29 mouse cellular contexts compared by ENCODE assay signal in genomic region chr14:31843571-31843970, GRCm38 (mm10). TPM values are rescaled to one million over a fixed set of nuclear protein-coding genes. Genes with fewer than 3 reads are reported as not detected.
DNase-seq lines count a peak whose midpoint lies in the region; ATAC-seq and TF ChIP-seq lines count a peak whose summit lies in the region.
"Had no signal": no experiment of that assay in that cellular context is flagged by ENCODE, and none has a peak within 500 bp of the region (broad histone marks: within the 10 kb centered on the region; RNA-seq: fewer than 3 reads in every experiment).

No protein-coding gene starts in this region.

- H3K27ac ChIP-seq in lung, embryonic 14.5 days (ENCODE audit: low read depth), result no peak overlapping the region
- no peak overlapping the region for H3K27ac ChIP-seq in kidney, embryonic 16.5 days (ENCODE audit: low read length)
- H3K27ac ChIP-seq: embryonic facial prominence, embryonic 10.5 days; embryonic facial prominence, embryonic 13.5 days; forebrain, embryonic 12.5 days; forebrain, embryonic 15.5 days; heart, embryonic 10.5 days; heart, embryonic 13.5 days; hindbrain, embryonic 12.5 days; hindbrain, embryonic 15.5 days had no signal

- H3K9ac ChIP-seq in lung, embryonic 14.5 days, result no peak overlapping the region
- H3K9ac ChIP-seq in kidney, embryonic 16.5 days (replicated peaks; ENCODE audit: low read length), result no peak overlapping the region
- H3K9ac ChIP-seq: embryonic facial prominence, embryonic 13.5 days; forebrain, embryonic 12.5 days; forebrain, embryonic 15.5 days; heart, embryonic 13.5 days; hindbrain, embryonic 12.5 days; hindbrain, embryonic 15.5 days had no signal

- DNase-seq in heart, adult 11 months, result peak; percentile 41
- no peak for DNase-seq in heart, adult 8-10 months (ENCODE audit: low spot score)
- DNase-seq in lung, embryonic 14.5 days, result peak; percentile 30
- DNase-seq in lung, adult 2 months, result no peak
- peak; percentile 13 for DNase-seq in lung, postnatal 36 days
- DNase-seq in lung, postnatal 4 days, result no peak
- DNase-seq: adrenal gland, adult 8-10 months; adrenal gland, postnatal 25 days; B cell, adult 2 months; cerebellum, adult 11-12 months; cerebellum, adult 8-10 months; cerebellum, postnatal 36 days; embryo, embryonic 11 days; gastrocnemius, postnatal 10 days; gastrocnemius, postnatal 36 days; heart, postnatal 14 days had no signal

- H3K4me1 ChIP-seq in lung, embryonic 14.5 days (ENCODE audit: insufficient read depth), result no peaks in the 10 kb centered on the region
- H3K4me1 ChIP-seq in lung, adult 2 months (ENCODE audit: control insufficient read depth, insufficient read depth, low read length), result no peaks in the 10 kb centered on the region
- no peaks in the 10 kb centered on the region for H3K4me1 ChIP-seq in kidney, embryonic 16.5 days (ENCODE audit: insufficient read depth, low read length)
- H3K4me1 ChIP-seq: embryonic facial prominence, embryonic 10.5 days; embryonic facial prominence, embryonic 13.5 days; forebrain, embryonic 12.5 days; forebrain, embryonic 15.5 days; heart, embryonic 10.5 days; heart, embryonic 13.5 days; hindbrain, embryonic 12.5 days; hindbrain, embryonic 15.5 days had no signal

- TF ChIP-seq CTCF in lung, embryonic 14.5 days (IDR thresholded peaks at IDR 0.05; ENCODE audit: low read depth), result no peak
- TF ChIP-seq CTCF in lung, adult 2 months (IDR thresholded peaks at IDR 0.05; ENCODE audit: insufficient read depth, low read length), result no peak

- no peak for TF ChIP-seq POLR2A in lung, adult 2 months (IDR thresholded peaks at IDR 0.05; ENCODE audit: borderline replicate concordance, extremely low read depth, low read depth, low read length)

- 58% methylated on average over 4 of the region's 4 CpGs for WGBS in lung, embryonic 14.5 days
- 60% methylated on average over 4 of the region's 4 CpGs for WGBS in lung, adult 2 months
- WGBS in kidney, embryonic 16.5 days, result 77% methylated on average over 4 of the region's 4 CpGs

- H3K4me2 ChIP-seq in lung, embryonic 14.5 days, result no peak overlapping the region
- no peak overlapping the region for H3K4me2 ChIP-seq in kidney, embryonic 16.5 days (replicated peaks; ENCODE audit: low read depth, low read length)
- H3K4me2 ChIP-seq: embryonic facial prominence, embryonic 13.5 days; forebrain, embryonic 12.5 days; forebrain, embryonic 15.5 days; heart, embryonic 13.5 days; hindbrain, embryonic 12.5 days; hindbrain, embryonic 15.5 days had no signal

- H3K4me3 ChIP-seq in lung, embryonic 14.5 days (ENCODE audit: low read depth, low read length), result no peak overlapping the region
- H3K4me3 ChIP-seq in lung, adult 2 months (replicated peaks; ENCODE audit: extremely low read depth, low read depth, low read length), result no peak overlapping the region
- no peak overlapping the region for H3K4me3 ChIP-seq in kidney, embryonic 16.5 days (ENCODE audit: low read length)
- H3K4me3 ChIP-seq: embryonic facial prominence, embryonic 10.5 days; embryonic facial prominence, embryonic 13.5 days; erythroblast, embryonic 14.5 days; forebrain, embryonic 12.5 days; forebrain, embryonic 15.5 days; heart, embryonic 10.5 days; heart, embryonic 13.5 days; hindbrain, embryonic 12.5 days; hindbrain, embryonic 15.5 days had no signal

- no peaks in the 10 kb centered on the region for H3K36me3 ChIP-seq in lung, embryonic 14.5 days (ENCODE audit: insufficient read depth)
- no peaks in the 10 kb centered on the region for H3K36me3 ChIP-seq in kidney, embryonic 16.5 days (ENCODE audit: insufficient read depth, low read length)
- H3K36me3 ChIP-seq: embryonic facial prominence, embryonic 10.5 days; embryonic facial prominence, embryonic 13.5 days; forebrain, embryonic 12.5 days; forebrain, embryonic 15.5 days; G1E; heart, embryonic 10.5 days; heart, embryonic 13.5 days; hindbrain, embryonic 12.5 days; hindbrain, embryonic 15.5 days had no signal

- no peak for ATAC-seq in lung, embryonic 14.5 days (ENCODE audit: insufficient read depth)
- no peak for ATAC-seq in kidney, embryonic 16.5 days (ENCODE audit: low FRiP score, low TSS enrichment)
- ATAC-seq: activated CD4-positive, CD25-positive, alpha-beta regulatory T cell, adult 4 months; forebrain, embryonic 15.5 days had no signal

- H3K9me3 ChIP-seq in lung, embryonic 14.5 days (ENCODE audit: low read depth, low read length), result no peaks in the 10 kb centered on the region
- H3K9me3 ChIP-seq in kidney, embryonic 16.5 days (ENCODE audit: low read length), result peaks cover 4% of the 10 kb centered on the region; the same call in 1 of the 2 replicates
- H3K9me3 ChIP-seq: embryonic facial prominence, embryonic 13.5 days; forebrain, embryonic 15.5 days; G1E; heart, embryonic 10.5 days; hindbrain, embryonic 12.5 days; hindbrain, embryonic 15.5 days had no signal

- no peaks in the 10 kb centered on the region for H3K27me3 ChIP-seq in lung, embryonic 14.5 days (ENCODE audit: insufficient read depth, low read length)
- no peaks in the 10 kb centered on the region for H3K27me3 ChIP-seq in kidney, embryonic 16.5 days (ENCODE audit: insufficient read depth, low read length)
- H3K27me3 ChIP-seq: CH12.LX; embryonic facial prominence, embryonic 13.5 days; forebrain, embryonic 12.5 days; forebrain, embryonic 15.5 days; heart, embryonic 13.5 days; hindbrain, embryonic 12.5 days; hindbrain, embryonic 15.5 days had no signal

RNA-seq across cellular contexts. Expression of gene Ankrd28, which starts 13.1 kb away (rescaled TPM):
- total RNA-seq in heart, adult 8-10 months (2022), result 10 to 100 TPM; 25.0 to 34.2 (median 29.3) TPM
- 11.7 and 12.6 TPM in 2 replicates for polyA plus RNA-seq in lung, embryonic 14.5 days (2014; fragmentation: Nextera tagmentation; extraction: Ambion mirVana)
- 2.8 and 7.2 TPM in 2 replicates for polyA plus RNA-seq in lung, adult 2 months (2012; rRNA removed)
- polyA plus RNA-seq in kidney, embryonic 16.5 days (2015; fragmentation: Nextera tagmentation; extraction: Ambion mirVana), result 7.3 and 7.5 TPM in 2 replicates

Comparison
In these comparisons a context has a peak if more than half of its experiments do, and no peak if none do; other contexts are left out.
1. DNase-seq: peak in heart, adult 11 months (single experiment), lung, embryonic 14.5 days (single experiment) and lung, postnatal 36 days (single experiment); none in heart, adult 8-10 months (single experiment), lung, adult 2 months (single experiment) and lung, postnatal 4 days (0 of 2).